22 mouse cellular contexts compared by ENCODE assay signal in genomic region chr2:180695176-180695575, GRCm38 (mm10). TPM values are rescaled to one million over a fixed set of nuclear protein-coding genes. Genes with fewer than 3 reads are reported as not detected.
DNase-seq lines count a peak whose midpoint lies in the region; ATAC-seq and TF ChIP-seq lines count a peak whose summit lies in the region.
"Had no signal": no experiment of that assay in that cellular context is flagged by ENCODE, and none has a peak within 500 bp of the region (broad histone marks: within the 10 kb centered on the region; RNA-seq: fewer than 3 reads in every experiment).

No protein-coding gene starts in this region.

- peaks cover 15% of the 10 kb centered on the region for H3K36me3 ChIP-seq in liver, postnatal 0 days (replicated peaks; ENCODE audit: insufficient read depth, low read length)
- peaks cover 3% of the 10 kb centered on the region; the same call in 1 of the 2 replicates for H3K36me3 ChIP-seq in liver, embryonic 11.5 days (ENCODE audit: control insufficient read depth, insufficient read depth, low read length)
- H3K36me3 ChIP-seq in MEL (ENCODE audit: control insufficient read depth in 1 of 2, insufficient read depth in 2 of 2, low read length in 2 of 2), result peaks cover 11 to 64% of the 10 kb centered on the region in 2 experiments
- H3K36me3 ChIP-seq in splenic B cell, adult 2 months (ENCODE audit: control insufficient read depth, insufficient read depth, low read length, poor library complexity, severe bottlenecking), result peaks cover 3% of the 10 kb centered on the region; the same call in 1 of the 2 replicates
- peaks cover 18% of the 10 kb centered on the region for H3K36me3 ChIP-seq in liver, embryonic 12.5 days

- no peak for DNase-seq in liver, postnatal 0 days
- no peak for DNase-seq in liver, embryonic 11.5 days (ENCODE audit: low spot score)
- peak; percentile 30 for DNase-seq in MEL (ENCODE audit: low read depth, low spot score)
- peak; percentile 69 for DNase-seq in splenic B cell, adult 2 months (ENCODE audit: low read depth, low spot score)
- DNase-seq in cerebellum, postnatal 4 days (ENCODE audit: low spot score in 2 of 2), result no peak
- DNase-seq: cerebellum, adult 11 months; heart, postnatal 36 days; kidney, adult 8-10 months; kidney, postnatal 4 days; left cerebral cortex, postnatal 4 days; liver, embryonic 13.5 days; lung, postnatal 10 days; midbrain, embryonic 14.5 days; right cerebral cortex, postnatal 25 days had no signal

- H3K27me3 ChIP-seq in liver, postnatal 0 days (ENCODE audit: insufficient read depth, low read length), result no peaks in the 10 kb centered on the region
- H3K27me3 ChIP-seq in liver, embryonic 11.5 days (replicated peaks; ENCODE audit: control insufficient read depth, insufficient read depth, low read length), result no peaks in the 10 kb centered on the region
- H3K27me3 ChIP-seq in MEL (ENCODE audit: control insufficient read depth in 1 of 2, insufficient read depth in 2 of 2, low read length in 2 of 2), result no peaks in the 10 kb centered on the region
- H3K27me3 ChIP-seq in splenic B cell, adult 2 months (ENCODE audit: control insufficient read depth, insufficient read depth, low read length, poor library complexity, severe bottlenecking), result no peaks in the 10 kb centered on the region
- H3K27me3 ChIP-seq in liver, embryonic 12.5 days (replicated peaks), result no peaks in the 10 kb centered on the region
- H3K27me3 ChIP-seq: embryonic facial prominence, embryonic 15.5 days; forebrain, embryonic 12.5 days; liver, embryonic 13.5 days; neural tube, embryonic 12.5 days had no signal

- H3K4me2 ChIP-seq in liver, postnatal 0 days (ENCODE audit: low read depth, low read length), result no peak overlapping the region
- H3K4me2 ChIP-seq in liver, embryonic 11.5 days, result no peak overlapping the region
- H3K4me2 ChIP-seq in liver, embryonic 12.5 days, result no peak overlapping the region
- H3K4me2 ChIP-seq: embryonic facial prominence, embryonic 15.5 days; forebrain, embryonic 12.5 days; heart, embryonic 11.5 days; liver, embryonic 13.5 days; neural tube, embryonic 12.5 days had no signal

- peaks cover 25% of the 10 kb centered on the region for H3K4me1 ChIP-seq in liver, postnatal 0 days (ENCODE audit: insufficient read depth)
- H3K4me1 ChIP-seq in liver, embryonic 11.5 days (replicated peaks; ENCODE audit: control insufficient read depth, insufficient read depth, low read length), result peaks cover 20% of the 10 kb centered on the region
- peaks cover 28 to 39% of the 10 kb centered on the region in 2 experiments for H3K4me1 ChIP-seq in MEL (ENCODE audit: control insufficient read depth in 1 of 2, insufficient read depth in 2 of 2, low read length in 2 of 2)
- H3K4me1 ChIP-seq in liver, embryonic 12.5 days, result peaks cover 77% of the 10 kb centered on the region

- TF ChIP-seq CTCF in liver, postnatal 0 days (IDR thresholded peaks at IDR 0.05; ENCODE audit: low read depth), result no peak
- TF ChIP-seq CTCF in MEL (IDR thresholded peaks at IDR 0.05 in 2 of 3, conservative IDR thresholded peaks at IDR 0.05 in 1 of 3; ENCODE audit: control insufficient read depth in 1 of 3, insufficient read depth in 1 of 3, low read depth in 2 of 3, low read length in 3 of 3, poor library complexity in 1 of 3, severe bottlenecking in 1 of 3), result no peak

- peak; percentile 18; the same call in 1 of the 2 replicates for ATAC-seq in liver, postnatal 0 days
- ATAC-seq in liver, embryonic 11.5 days (replicated peaks; ENCODE audit: low FRiP score), result no peak
- ATAC-seq in hematopoietic stem cell, adult 5-6 weeks (replicated peaks in 1 of 2; ENCODE audit: insufficient read depth in 1 of 2, low FRiP score in 2 of 2, low TSS enrichment in 1 of 2, low read depth in 1 of 2, poor library complexity in 2 of 2, severe bottlenecking in 2 of 2), result peak; percentile 50 to 51; a peak in 3 of 4 replicates
- no peak for ATAC-seq in liver, embryonic 12.5 days
- ATAC-seq: CD4-positive, CD25-positive, alpha-beta regulatory T cell, adult 4 months had no signal

- H3K9me3 ChIP-seq in liver, postnatal 0 days (ENCODE audit: low read length), result no peaks in the 10 kb centered on the region
- H3K9me3 ChIP-seq in liver, embryonic 11.5 days (ENCODE audit: control insufficient read depth, low read length), result no peaks in the 10 kb centered on the region
- H3K9me3 ChIP-seq in MEL (replicated peaks; ENCODE audit: insufficient read depth, low read length), result no peaks in the 10 kb centered on the region
- no peaks in the 10 kb centered on the region for H3K9me3 ChIP-seq in liver, embryonic 12.5 days (replicated peaks)
- H3K9me3 ChIP-seq: embryonic facial prominence, embryonic 15.5 days; forebrain, embryonic 12.5 days; liver, embryonic 13.5 days; neural tube, embryonic 12.5 days had no signal

- 36% methylated on average over 2 of the region's 2 CpGs for WGBS in liver, postnatal 0 days (ENCODE audit: insufficient replicate concordance)
- WGBS in liver, embryonic 11.5 days, result 64% methylated on average over 2 of the region's 2 CpGs
- 46% methylated on average over 2 of the region's 2 CpGs for WGBS in liver, embryonic 12.5 days (ENCODE audit: insufficient replicate concordance)

- peaks cover 83% of the 10 kb centered on the region for H3K79me2 ChIP-seq in MEL (ENCODE audit: control insufficient read depth, insufficient read depth, low read length, poor library complexity)

- H3K9ac ChIP-seq in liver, postnatal 0 days (replicated peaks), result no peak overlapping the region
- no peak overlapping the region for H3K9ac ChIP-seq in liver, embryonic 11.5 days (ENCODE audit: low read depth, low read length)
- H3K9ac ChIP-seq in MEL (ENCODE audit: control insufficient read depth, low read depth, low read length, poor library complexity, severe bottlenecking), result no peak overlapping the region
- H3K9ac ChIP-seq in liver, embryonic 12.5 days, result no peak overlapping the region
- H3K9ac ChIP-seq: embryonic facial prominence, embryonic 15.5 days; forebrain, embryonic 12.5 days; liver, embryonic 13.5 days; neural tube, embryonic 12.5 days had no signal

- no peak overlapping the region for H3K27ac ChIP-seq in liver, postnatal 0 days (ENCODE audit: low read depth)
- no peak overlapping the region for H3K27ac ChIP-seq in liver, embryonic 11.5 days (ENCODE audit: low read depth, low read length)
- no peak overlapping the region for H3K27ac ChIP-seq in MEL (ENCODE audit: control insufficient read depth, low read depth, low read length)
- no peak overlapping the region for H3K27ac ChIP-seq in liver, embryonic 12.5 days
- H3K27ac ChIP-seq: embryonic facial prominence, embryonic 15.5 days; forebrain, embryonic 12.5 days; liver, embryonic 13.5 days; neural tube, embryonic 12.5 days had no signal

- no peak for TF ChIP-seq EP300 in liver, postnatal 0 days (IDR thresholded peaks at IDR 0.05; ENCODE audit: low read depth)
- TF ChIP-seq EP300 in MEL (IDR thresholded peaks at IDR 0.05; ENCODE audit: low read depth in 1 of 2, low read length in 2 of 2), result no peak

- H3K4me3 ChIP-seq in liver, postnatal 0 days (ENCODE audit: low read depth, low read length), result no peak overlapping the region
- no peak overlapping the region for H3K4me3 ChIP-seq in liver, embryonic 11.5 days (ENCODE audit: low read depth, low read length)
- no peak overlapping the region for H3K4me3 ChIP-seq in MEL (ENCODE audit: control insufficient read depth in 1 of 2, insufficient read depth in 1 of 2, low read depth in 2 of 2, low read length in 2 of 2)
- H3K4me3 ChIP-seq in liver, embryonic 12.5 days, result no peak overlapping the region
- H3K4me3 ChIP-seq: embryonic facial prominence, embryonic 15.5 days; forebrain, embryonic 12.5 days; liver, embryonic 13.5 days; neural tube, embryonic 12.5 days had no signal

- TF ChIP-seq POLR2A in MEL (IDR thresholded peaks at IDR 0.05; ENCODE audit: control insufficient read depth in 1 of 2, insufficient read depth in 1 of 2, low read depth in 1 of 2, low read length in 2 of 2, poor library complexity in 1 of 2), result no peak

- no peak for TF ChIP-seq RAD21 in MEL (IDR thresholded peaks at IDR 0.05; ENCODE audit: low read depth, low read length)

RNA-seq across cellular contexts. Expression of gene Dido1, which starts 14.6 kb away (rescaled TPM):
- polyA plus RNA-seq in liver, postnatal 0 days (2015; fragmentation: Nextera tagmentation; extraction: Ambion mirVana), result 6.5 and 8.7 TPM in 2 replicates
- polyA plus RNA-seq in liver, embryonic 11.5 days (2014; fragmentation: Nextera tagmentation; extraction: Ambion mirVana), result 28.7 and 29.8 TPM in 2 replicates
- total RNA-seq in MEL (2012; rRNA removed), result 27.9 and 30.1 TPM in 2 replicates
- polyA plus RNA-seq in MEL (2012; ENCODE audit: insufficient read depth in 1 of 2, insufficient read length in 2 of 2, low read depth in 1 of 2, low replicate concordance in 2 of 2, missing spikeins in 1 of 2), result 10 to 100 TPM; 17.8 to 35.1 TPM
- total RNA-seq in hematopoietic stem cell, adult 5-6 weeks (2017), result 86.0 and 95.8 TPM in 2 replicates
- polyA plus RNA-seq in liver, embryonic 12.5 days (2016; fragmentation: Nextera tagmentation; extraction: Ambion mirVana), result 20.6 and 21.5 TPM in 2 replicates

RNA-seq across cellular contexts. Expression of gene Gid8, which starts 14.7 kb away (rescaled TPM):
- 68.2 and 71.3 TPM in 2 replicates for polyA plus RNA-seq in liver, postnatal 0 days (2015; fragmentation: Nextera tagmentation; extraction: Ambion mirVana)
- 95.7 and 102 TPM in 2 replicates for polyA plus RNA-seq in liver, embryonic 11.5 days (2014; fragmentation: Nextera tagmentation; extraction: Ambion mirVana)
- 42.7 and 52.8 TPM in 2 replicates for total RNA-seq in MEL (2012; rRNA removed)
- polyA plus RNA-seq in MEL (2012; ENCODE audit: insufficient read depth in 1 of 2, insufficient read length in 2 of 2, low read depth in 1 of 2, low replicate concordance in 2 of 2, missing spikeins in 1 of 2), result 10 to 100 TPM in 1 of 2 experiments, not detected in 1; 65.5 TPM
- total RNA-seq in hematopoietic stem cell, adult 5-6 weeks (2017), result 52.2 and 78.0 TPM in 2 replicates
- polyA plus RNA-seq in liver, embryonic 12.5 days (2016; fragmentation: Nextera tagmentation; extraction: Ambion mirVana), result 102 and 111 TPM in 2 replicates

RNA-seq across cellular contexts. Expression of gene Slc17a9, which starts 29.9 kb away (rescaled TPM):
- polyA plus RNA-seq in liver, postnatal 0 days (2015; fragmentation: Nextera tagmentation; extraction: Ambion mirVana), result 5.2 and 6.0 TPM in 2 replicates
- polyA plus RNA-seq in liver, embryonic 11.5 days (2014; fragmentation: Nextera tagmentation; extraction: Ambion mirVana), result 4.3 and 4.7 TPM in 2 replicates
- 6.5 and 6.7 TPM in 2 replicates for total RNA-seq in MEL (2012; rRNA removed)
- polyA plus RNA-seq in MEL (2012; ENCODE audit: insufficient read depth in 1 of 2, insufficient read length in 2 of 2, low read depth in 1 of 2, low replicate concordance in 2 of 2, missing spikeins in 1 of 2), result 10 to 100 TPM in 1 of 2 experiments, not detected in 1; 16.1 TPM
- 7.3 and 9.4 TPM in 2 replicates for total RNA-seq in hematopoietic stem cell, adult 5-6 weeks (2017)
- 4.3 and 4.9 TPM in 2 replicates for polyA plus RNA-seq in liver, embryonic 12.5 days (2016; fragmentation: Nextera tagmentation; extraction: Ambion mirVana)

RNA-seq across cellular contexts. Expression of gene Tcfl5, which starts 52.7 kb away (rescaled TPM):
- not detected in 2 replicates for polyA plus RNA-seq in liver, postnatal 0 days (2015; fragmentation: Nextera tagmentation; extraction: Ambion mirVana)
- polyA plus RNA-seq in liver, embryonic 11.5 days (2014; fragmentation: Nextera tagmentation; extraction: Ambion mirVana), result 0.15 and 0.29 TPM in 2 replicates
- not detected in 2 replicates for total RNA-seq in MEL (2012; rRNA removed)
- not detected for polyA plus RNA-seq in MEL (2012; ENCODE audit: insufficient read depth in 1 of 2, insufficient read length in 2 of 2, low read depth in 1 of 2, low replicate concordance in 2 of 2, missing spikeins in 1 of 2)
- total RNA-seq in hematopoietic stem cell, adult 5-6 weeks (2017), result not detected in 2 replicates
- 0.08 and 0.26 TPM in 2 replicates for polyA plus RNA-seq in liver, embryonic 12.5 days (2016; fragmentation: Nextera tagmentation; extraction: Ambion mirVana)
- polyA plus RNA-seq: liver, embryonic 13.5 days; thymus, postnatal 0 days had no signal

Comparison
In these comparisons a context has a peak if more than half of its experiments do, and no peak if none do; other contexts are left out.
1. ATAC-seq: peak in liver, postnatal 0 days (single experiment) and hematopoietic stem cell, adult 5-6 weeks (2 of 2); none in liver, embryonic 11.5 days (single experiment) and liver, embryonic 12.5 days (single experiment).
2. DNase-seq: peak in MEL (single experiment) and splenic B cell, adult 2 months (single experiment); none in liver, postnatal 0 days (single experiment), liver, embryonic 11.5 days (single experiment) and cerebellum, postnatal 4 days (0 of 2).